Mouse (Mus musculus) cerebellum, postnatal 14 days (tissue): ENCODE data around the gene Gpsm1.
"Not testable (repeated sequence)": the region's sequence is repeated elsewhere in the genome, so short reads cannot be mapped to it uniquely, and the experiment has no call there.

Experiments used
- DNase-seq, 2 experiments: peaks; one replicate each; pipeline ENCODE4 v3.0.0; 2021; ENCODE audit warnings: mixed read lengths in 2 of 2

Gene Gpsm1

GRCm38 (mm10) chr2:26380871-26381270 is 65.6 kb downstream of the Gpsm1 start:
- not testable (repeated sequence) for DNase-seq

GRCm38 (mm10) chr2:26387713-26388112 is 72.4 kb downstream of the Gpsm1 start:
- no peak for DNase-seq

- DNase-seq, result no peak
These were observed 73.4 kb downstream of the Gpsm1 start for GRCm38 (mm10) chr2:26388682-26389153.

GRCm38 (mm10) chr2:26389154-26389690 is 73.9 kb downstream of the Gpsm1 start, which contains the start of the genes Entr1 and Pmpca:
Gene Entr1, minus strand, starts transcription at chr2:26389316.
Gene Pmpca, plus strand, starts transcription at chr2:26389339.
- peak; percentile 92 to 93 for DNase-seq

- no peak for DNase-seq
These were observed 75.6 kb downstream of the Gpsm1 start for GRCm38 (mm10) chr2:26390954-26391353.

- DNase-seq, result no peak
These were observed 76.3 kb downstream of the Gpsm1 start for GRCm38 (mm10) chr2:26391617-26392016.
